Mouse (Mus musculus): ENCODE data around the gene Ints5. TPM values are rescaled to one million over a fixed set of nuclear protein-coding genes. Genes with fewer than 3 reads are reported as not detected.

The Ints5 gene
- polyA plus RNA-seq, 1 experiment from 2014 or later, result 49.5 TPM

- H3K9me3 ChIP-seq (ENCODE audit: low read length), result no peaks in the 10 kb centered on the region
- peak within 1 kb of the TSS; percentile 69 for H3K4me2 ChIP-seq (replicated peaks; ENCODE audit: low read depth, low read length)
- ATAC-seq (ENCODE audit: low FRiP score, low TSS enrichment), result peak; percentile 97
- peak within 1 kb of the TSS; percentile 98 for H3K4me3 ChIP-seq (ENCODE audit: low read length)
- peaks cover 34% of the 10 kb centered on the region for H3K4me1 ChIP-seq (ENCODE audit: insufficient read depth, low read length)
- peak within 1 kb of the TSS; percentile 99 for H3K9ac ChIP-seq (replicated peaks; ENCODE audit: low read length)
- WGBS, result under 1% methylated on average over 64 of the region's 64 CpGs
- peak within 1 kb of the TSS; percentile 100 for H3K27ac ChIP-seq (ENCODE audit: low read length)
- no peaks in the 10 kb centered on the region for H3K27me3 ChIP-seq (ENCODE audit: insufficient read depth, low read length)
- H3K36me3 ChIP-seq (ENCODE audit: insufficient read depth, low read length), result peaks cover 39% of the 10 kb centered on the region
Observed at GRCm38 (mm10) chr19:8941515-8942217, 48.9 kb downstream of the Ints5 start, which contains the start of gene Mta2. Gene Mta2, plus strand, starts transcription at chr19:8941875.

- H3K9ac ChIP-seq (replicated peaks; ENCODE audit: low read length), result peak overlapping the region; percentile 99
- peaks cover 34% of the 10 kb centered on the region for H3K4me1 ChIP-seq (ENCODE audit: insufficient read depth, low read length)
- WGBS, result 0% methylated on average over 45 of the region's 46 CpGs
- peak overlapping the region; percentile 100 for H3K27ac ChIP-seq (ENCODE audit: low read length)
- ATAC-seq (ENCODE audit: low FRiP score, low TSS enrichment), result peak; percentile 50
- H3K4me3 ChIP-seq (ENCODE audit: low read length), result peak overlapping the region; percentile 98
- no peaks in the 10 kb centered on the region for H3K27me3 ChIP-seq (ENCODE audit: insufficient read depth, low read length)
- H3K9me3 ChIP-seq (ENCODE audit: low read length), result no peaks in the 10 kb centered on the region
- H3K36me3 ChIP-seq (ENCODE audit: insufficient read depth, low read length), result peaks cover 41% of the 10 kb centered on the region
- peak overlapping the region; percentile 69 for H3K4me2 ChIP-seq (replicated peaks; ENCODE audit: low read depth, low read length)
Observed at GRCm38 (mm10) chr19:8942276-8942964, 49.6 kb downstream of the Ints5 start.

GRCm38 (mm10) chr19:8943047-8943446, 50.2 kb downstream of the Ints5 start:
- no peaks in the 10 kb centered on the region for H3K27me3 ChIP-seq (ENCODE audit: insufficient read depth, low read length)
- H3K4me1 ChIP-seq (ENCODE audit: insufficient read depth, low read length), result peaks cover 34% of the 10 kb centered on the region
- peaks cover 43% of the 10 kb centered on the region for H3K36me3 ChIP-seq (ENCODE audit: insufficient read depth, low read length)
- no peaks in the 10 kb centered on the region for H3K9me3 ChIP-seq (ENCODE audit: low read length)
- no peak for ATAC-seq (ENCODE audit: low FRiP score, low TSS enrichment)
- H3K9ac ChIP-seq (replicated peaks; ENCODE audit: low read length), result peak overlapping the region; percentile 99
- WGBS, result 66% methylated on average over 2 of the region's 2 CpGs
- H3K27ac ChIP-seq (ENCODE audit: low read length), result peak overlapping the region; percentile 100
- peak overlapping the region; percentile 69 for H3K4me2 ChIP-seq (replicated peaks; ENCODE audit: low read depth, low read length)
- H3K4me3 ChIP-seq (ENCODE audit: low read length), result peak overlapping the region; percentile 98

GRCm38 (mm10) chr19:8944062-8944461, 51.3 kb downstream of the Ints5 start:
- Histone ChIP-seq H3K27ac (ENCODE audit: low read length) (peak overlapping the region; percentile 34; the same call in 1 of the 2 replicates), H3K4me3 (ENCODE audit: low read length) (peak overlapping the region; percentile 98; the same call in 1 of the 2 replicates), H3K9me3 (ENCODE audit: low read length) (no peaks in the 10 kb centered on the region), H3K27me3 (ENCODE audit: insufficient read depth, low read length) (no peaks in the 10 kb centered on the region), H3K4me1 (ENCODE audit: insufficient read depth, low read length) (peaks cover 34% of the 10 kb centered on the region), H3K9ac (replicated peaks; ENCODE audit: low read length) (peak overlapping the region; percentile 8; the same call in 1 of the 2 replicates), H3K36me3 (ENCODE audit: insufficient read depth, low read length) (peaks cover 45% of the 10 kb centered on the region), H3K4me2 (replicated peaks; ENCODE audit: low read depth, low read length) (peak overlapping the region; percentile 69)
- 50% methylated on average over 5 of the region's 5 CpGs for WGBS
- no peak for ATAC-seq (ENCODE audit: low FRiP score, low TSS enrichment)

GRCm38 (mm10) chr19:8944750-8945149, 51.9 kb downstream of the Ints5 start:
- Histone ChIP-seq H3K4me2 (replicated peaks; ENCODE audit: low read depth, low read length) (peak overlapping the region; percentile 69), H3K4me1 (ENCODE audit: insufficient read depth, low read length) (peaks cover 34% of the 10 kb centered on the region), H3K27me3 (ENCODE audit: insufficient read depth, low read length) (no peaks in the 10 kb centered on the region), H3K9me3 (ENCODE audit: low read length) (no peaks in the 10 kb centered on the region), H3K9ac (replicated peaks; ENCODE audit: low read length) (peak overlapping the region; percentile 22; the same call in 1 of the 2 replicates), H3K36me3 (ENCODE audit: insufficient read depth, low read length) (peaks cover 49% of the 10 kb centered on the region), H3K4me3 (ENCODE audit: low read length) (peak overlapping the region; percentile 98), H3K27ac (ENCODE audit: low read length) (peak overlapping the region; percentile 13; the same call in 1 of the 2 replicates)
- WGBS, result 17% methylated on average over 5 of the region's 5 CpGs
- no peak for ATAC-seq (ENCODE audit: low FRiP score, low TSS enrichment)

GRCm38 (mm10) chr19:8945251-8945650, 52.4 kb downstream of the Ints5 start:
- Histone ChIP-seq H3K4me1 (ENCODE audit: insufficient read depth, low read length) (peaks cover 34% of the 10 kb centered on the region), H3K27ac (ENCODE audit: low read length) (0 out of 2 replicates have a peak overlapping the region, but pooled peaks have one; percentile 13), H3K36me3 (ENCODE audit: insufficient read depth, low read length) (peaks cover 51% of the 10 kb centered on the region), H3K4me3 (ENCODE audit: low read length) (peak overlapping the region; percentile 98), H3K4me2 (replicated peaks; ENCODE audit: low read depth, low read length) (peak overlapping the region; percentile 69), H3K27me3 (ENCODE audit: insufficient read depth, low read length) (no peaks in the 10 kb centered on the region), H3K9me3 (ENCODE audit: low read length) (no peaks in the 10 kb centered on the region), H3K9ac (replicated peaks; ENCODE audit: low read length) (peak overlapping the region; percentile 22; the same call in 1 of the 2 replicates)
- no peak for ATAC-seq (ENCODE audit: low FRiP score, low TSS enrichment)
- WGBS, result 80% methylated on average over 6 of the region's 6 CpGs

- no peak for ATAC-seq (ENCODE audit: low FRiP score, low TSS enrichment)
- Histone ChIP-seq H3K27ac (ENCODE audit: low read length) (no peak overlapping the region), H3K4me2 (replicated peaks; ENCODE audit: low read depth, low read length) (no peak overlapping the region), H3K9me3 (ENCODE audit: low read length) (no peaks in the 10 kb centered on the region), H3K4me1 (ENCODE audit: insufficient read depth, low read length) (peaks cover 24% of the 10 kb centered on the region), H3K36me3 (ENCODE audit: insufficient read depth, low read length) (peaks cover 68% of the 10 kb centered on the region), H3K4me3 (ENCODE audit: low read length) (no peak overlapping the region), H3K9ac (replicated peaks; ENCODE audit: low read length) (no peak overlapping the region), H3K27me3 (ENCODE audit: insufficient read depth, low read length) (no peaks in the 10 kb centered on the region)
- WGBS, result 86% methylated on average over 7 of the region's 7 CpGs
Observed at GRCm38 (mm10) chr19:8946929-8947328, 54.1 kb downstream of the Ints5 start.

Small RNA genes within 50 kb of the gene (microRNA-seq; reads per million reads assigned to microRNA genes)
- gene Mir5136, result 0.79 reads per million

Other genes starting within 250 kb of the Ints5 start
- gene Chrm1, start 229.2 kb upstream of the Ints5 start, polyA plus RNA-seq (2015; fragmentation: Nextera tagmentation; extraction: Ambion mirVana), result 0.11 and 0.14 TPM in 2 replicates
- 141 and 146 TPM in 2 replicates for gene Slc3a2, start 169.6 kb upstream of the Ints5 start, polyA plus RNA-seq (2015; fragmentation: Nextera tagmentation; extraction: Ambion mirVana)
- 101 and 108 TPM in 2 replicates for gene Wdr74, start 157.2 kb upstream of the Ints5 start, polyA plus RNA-seq (2015; fragmentation: Nextera tagmentation; extraction: Ambion mirVana)
- 1.9 and 2.0 TPM in 2 replicates for gene 1700092M07Rik, start 152.3 kb upstream of the Ints5 start, polyA plus RNA-seq (2015; fragmentation: Nextera tagmentation; extraction: Ambion mirVana)
- gene Stx5a, start 151.6 kb upstream of the Ints5 start, polyA plus RNA-seq (2015; fragmentation: Nextera tagmentation; extraction: Ambion mirVana), result 150 and 154 TPM in 2 replicates
- 213 and 218 TPM in 2 replicates for gene Nxf1, start 135.9 kb upstream of the Ints5 start, polyA plus RNA-seq (2015; fragmentation: Nextera tagmentation; extraction: Ambion mirVana)
- 197 and 215 TPM in 2 replicates for gene Tmem223, start 122.0 kb upstream of the Ints5 start, polyA plus RNA-seq (2015; fragmentation: Nextera tagmentation; extraction: Ambion mirVana)
- 89.4 and 92.5 TPM in 2 replicates for gene Tmem179b, start 118.5 kb upstream of the Ints5 start, polyA plus RNA-seq (2015; fragmentation: Nextera tagmentation; extraction: Ambion mirVana)
- gene Taf6l, start 106.6 kb upstream of the Ints5 start, polyA plus RNA-seq (2015; fragmentation: Nextera tagmentation; extraction: Ambion mirVana), result 37.2 and 39.0 TPM in 2 replicates
- 168 and 176 TPM in 2 replicates for gene Polr2g, start 94.4 kb upstream of the Ints5 start, polyA plus RNA-seq (2015; fragmentation: Nextera tagmentation; extraction: Ambion mirVana)
- gene Zbtb3, start 90.5 kb upstream of the Ints5 start, polyA plus RNA-seq (2015; fragmentation: Nextera tagmentation; extraction: Ambion mirVana), result 6.2 and 6.4 TPM in 2 replicates
- 53.0 and 63.0 TPM in 2 replicates for gene Ttc9c, start 73.7 kb upstream of the Ints5 start, polyA plus RNA-seq (2015; fragmentation: Nextera tagmentation; extraction: Ambion mirVana)
- 5.4 and 5.9 TPM in 2 replicates for gene Hnrnpul2, start 73.0 kb upstream of the Ints5 start, polyA plus RNA-seq (2015; fragmentation: Nextera tagmentation; extraction: Ambion mirVana)
- not detected in 2 replicates for gene AC129217.1, start 63.2 kb upstream of the Ints5 start, polyA plus RNA-seq (2015; fragmentation: Nextera tagmentation; extraction: Ambion mirVana)
- 56.7 and 62.4 TPM in 2 replicates for gene Bscl2, start 55.5 kb upstream of the Ints5 start, polyA plus RNA-seq (2015; fragmentation: Nextera tagmentation; extraction: Ambion mirVana)
- 3.2 and 5.4 TPM in 2 replicates for gene Gng3, start 53.8 kb upstream of the Ints5 start, polyA plus RNA-seq (2015; fragmentation: Nextera tagmentation; extraction: Ambion mirVana)
- 0.75 and 1.0 TPM in 2 replicates for gene Lrrn4cl, start 42.2 kb upstream of the Ints5 start, polyA plus RNA-seq (2015; fragmentation: Nextera tagmentation; extraction: Ambion mirVana)
- 195 and 197 TPM in 2 replicates for gene Ubxn1, start 21.5 kb upstream of the Ints5 start, polyA plus RNA-seq (2015; fragmentation: Nextera tagmentation; extraction: Ambion mirVana)
- gene Uqcc3, start 12.1 kb upstream of the Ints5 start, polyA plus RNA-seq (2015; fragmentation: Nextera tagmentation; extraction: Ambion mirVana), result 69.3 and 71.4 TPM in 2 replicates
- gene Lbhd1, start 9.3 kb upstream of the Ints5 start, polyA plus RNA-seq (2015; fragmentation: Nextera tagmentation; extraction: Ambion mirVana), result 78.4 and 84.3 TPM in 2 replicates
- gene Gm49403, start 9.1 kb upstream of the Ints5 start, polyA plus RNA-seq (2015; fragmentation: Nextera tagmentation; extraction: Ambion mirVana), result not detected in 2 replicates
- 93.0 and 94.3 TPM in 2 replicates for gene 1810009A15Rik, start 4.2 kb upstream of the Ints5 start, polyA plus RNA-seq (2015; fragmentation: Nextera tagmentation; extraction: Ambion mirVana)
- 1.2 TPM in 1 of 2 replicates, not detected in the other for gene Gm49416, start 4.1 kb upstream of the Ints5 start, polyA plus RNA-seq (2015; fragmentation: Nextera tagmentation; extraction: Ambion mirVana)
- 146 and 151 TPM in 2 replicates for gene Ganab, start 5.1 kb downstream of the Ints5 start, polyA plus RNA-seq (2015; fragmentation: Nextera tagmentation; extraction: Ambion mirVana)
- 51.1 and 53.5 TPM in 2 replicates for gene B3gat3, start 27.4 kb downstream of the Ints5 start, polyA plus RNA-seq (2015; fragmentation: Nextera tagmentation; extraction: Ambion mirVana)
- 4.3 and 4.5 TPM in 2 replicates for gene Rom1, start 36.4 kb downstream of the Ints5 start, polyA plus RNA-seq (2015; fragmentation: Nextera tagmentation; extraction: Ambion mirVana)
- 33.2 and 34.1 TPM in 2 replicates for gene Eml3, start 36.5 kb downstream of the Ints5 start, polyA plus RNA-seq (2015; fragmentation: Nextera tagmentation; extraction: Ambion mirVana)
- 179 and 180 TPM in 2 replicates for gene Mta2, start 48.9 kb downstream of the Ints5 start, polyA plus RNA-seq (2015; fragmentation: Nextera tagmentation; extraction: Ambion mirVana)
- gene Tut1, start 60.8 kb downstream of the Ints5 start, polyA plus RNA-seq (2015; fragmentation: Nextera tagmentation; extraction: Ambion mirVana), result 36.0 and 38.3 TPM in 2 replicates
- 436 and 455 TPM in 2 replicates for gene Eef1g, start 74.0 kb downstream of the Ints5 start, polyA plus RNA-seq (2015; fragmentation: Nextera tagmentation; extraction: Ambion mirVana)
- gene Ahnak, start 96.3 kb downstream of the Ints5 start, polyA plus RNA-seq (2015; fragmentation: Nextera tagmentation; extraction: Ambion mirVana), result 14.0 and 14.4 TPM in 2 replicates
- gene Scgb1a1, start 195.0 kb downstream of the Ints5 start, polyA plus RNA-seq (2015; fragmentation: Nextera tagmentation; extraction: Ambion mirVana), result 0.76 TPM in 1 of 2 replicates, not detected in the other
- 15.0 and 15.1 TPM in 2 replicates for gene Asrgl1, start 242.6 kb downstream of the Ints5 start, polyA plus RNA-seq (2015; fragmentation: Nextera tagmentation; extraction: Ambion mirVana)